Mouse (Mus musculus): ENCODE data around the gene Nup107.

DNA sequence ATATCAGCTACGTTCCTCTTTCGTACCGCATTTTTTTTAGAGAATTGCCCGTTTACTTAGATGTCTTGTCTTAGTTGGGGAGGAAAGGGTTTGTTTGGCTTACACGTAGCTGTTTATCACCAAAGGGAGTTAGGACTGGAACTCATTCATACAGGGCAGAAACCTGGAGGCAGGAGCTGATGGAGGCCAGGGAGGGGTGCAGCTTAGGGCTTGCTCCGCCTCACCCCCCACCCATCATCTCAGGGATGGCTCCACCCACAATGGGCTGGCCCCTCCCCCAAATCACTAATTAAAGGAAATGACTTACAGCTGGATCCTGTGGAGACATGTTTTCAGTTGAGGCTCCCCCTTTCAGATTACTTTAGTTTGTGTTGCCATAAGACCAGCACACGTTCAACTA is 44.8 kb downstream of the Nup107 start:
- TF ChIP-seq CTCF (IDR thresholded peaks at IDR 0.05; ENCODE audit: insufficient read depth, low read depth, low read length) (no peak), POLR2A (IDR thresholded peaks at IDR 0.05; ENCODE audit: insufficient read depth, low read depth, low read length) (no peak)

Data from olfactory bulb, adult 2 months (tissue).